Mouse (Mus musculus): ENCODE measurements around the gene Cnmd.

The Cnmd gene

DNA sequence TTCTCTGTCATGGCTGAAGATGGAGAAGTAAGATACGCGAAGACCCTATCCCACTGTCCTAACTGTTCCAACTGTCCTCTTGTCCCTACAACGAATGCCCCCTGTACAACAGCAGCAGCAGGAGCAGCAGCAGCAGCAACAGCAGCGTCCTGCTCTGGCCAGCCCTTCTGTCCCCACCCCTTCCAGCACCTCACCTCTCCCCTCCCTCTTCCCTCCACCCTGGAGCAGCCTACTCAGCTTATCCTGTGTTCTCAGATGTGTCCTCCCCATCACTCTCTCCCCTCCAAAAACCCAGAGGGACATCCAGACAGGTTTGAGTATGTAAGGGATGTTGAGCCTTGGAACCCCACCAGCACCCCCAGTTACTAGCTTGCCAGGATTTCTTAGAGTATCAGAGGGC is at the start of gene Cnmd:
Gene Cnmd, minus strand, starts transcription at position 170 of the 400 bp plus-strand sequence.
- DNase-seq (ENCODE audit: low read depth, low spot score) = no peak

DNA sequence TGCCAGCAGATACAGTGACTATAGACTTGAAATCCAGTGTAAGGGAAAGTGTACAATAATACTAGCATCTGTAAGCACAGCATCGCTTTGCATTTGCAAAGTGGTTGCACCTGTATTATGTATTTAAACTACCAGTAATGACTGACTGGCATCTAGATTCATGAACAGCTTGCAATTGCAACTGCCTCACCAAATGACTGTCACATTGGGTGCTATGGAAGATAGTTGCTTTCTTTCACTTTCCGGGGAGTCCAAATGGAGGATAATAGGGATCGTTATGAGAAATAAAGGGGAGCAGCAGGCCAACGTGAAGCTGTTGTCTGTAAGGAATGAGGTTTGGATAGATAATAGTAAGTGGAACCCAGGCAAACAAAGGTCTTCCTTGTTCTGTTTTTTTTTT is 49.3 kb upstream of the Cnmd start:
- no peak for DNase-seq (ENCODE audit: low read depth, low spot score)

DNA sequence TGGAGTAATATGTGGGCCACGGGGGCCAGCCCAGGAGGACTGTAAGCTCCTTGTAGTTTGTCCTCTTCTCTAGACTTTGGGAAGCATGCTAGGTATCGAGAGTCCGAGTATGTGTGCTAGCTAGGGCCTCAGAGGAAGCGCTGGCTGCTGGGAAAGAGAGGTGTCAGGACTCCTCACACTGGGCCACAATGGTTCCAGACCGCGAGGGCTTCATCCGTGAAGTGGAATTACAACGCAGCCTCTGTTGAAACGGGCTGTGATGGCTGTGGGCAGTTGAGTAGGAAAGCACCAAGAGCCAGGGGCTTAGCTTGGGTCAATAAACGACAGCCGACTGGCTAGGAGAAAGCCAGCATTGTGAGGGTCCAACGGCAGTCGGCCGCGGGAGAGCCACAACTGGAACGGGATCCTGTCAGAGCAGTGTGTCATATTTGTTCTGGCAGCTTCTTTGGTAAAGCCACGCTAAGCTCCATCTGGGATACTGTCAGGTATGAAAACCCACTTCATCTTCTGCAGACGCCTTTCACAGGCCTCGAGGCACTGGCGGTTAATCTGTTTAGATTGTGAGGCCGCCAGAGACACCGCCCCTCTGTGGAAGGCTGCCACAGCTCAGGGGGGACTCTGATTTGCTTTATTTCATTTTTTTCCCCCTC is 41.7 kb upstream of the Cnmd start:
- DNase-seq (ENCODE audit: low read depth, low spot score) = no peak

DNA sequence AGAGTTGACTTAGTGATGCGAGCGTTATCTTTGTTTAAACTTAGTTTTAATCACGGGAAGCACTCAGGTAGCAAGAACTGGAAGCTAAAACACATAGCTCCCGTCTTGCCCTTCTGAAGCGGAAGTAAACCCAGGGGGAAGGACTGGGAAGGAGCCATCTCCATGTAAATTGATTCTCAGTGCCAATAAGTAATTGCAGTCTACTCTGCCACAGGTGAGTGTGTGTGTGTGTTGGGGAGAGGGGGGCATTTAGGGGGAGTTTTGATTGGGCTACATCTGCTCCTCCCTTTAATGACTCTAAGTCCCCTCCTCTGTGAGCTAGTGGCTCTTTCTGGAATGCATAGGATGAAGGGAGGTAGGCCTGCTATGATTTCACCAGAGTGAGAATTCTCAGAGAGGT is 39.6 kb upstream of the Cnmd start:
- no peak for DNase-seq (ENCODE audit: low read depth, low spot score)

DNA sequence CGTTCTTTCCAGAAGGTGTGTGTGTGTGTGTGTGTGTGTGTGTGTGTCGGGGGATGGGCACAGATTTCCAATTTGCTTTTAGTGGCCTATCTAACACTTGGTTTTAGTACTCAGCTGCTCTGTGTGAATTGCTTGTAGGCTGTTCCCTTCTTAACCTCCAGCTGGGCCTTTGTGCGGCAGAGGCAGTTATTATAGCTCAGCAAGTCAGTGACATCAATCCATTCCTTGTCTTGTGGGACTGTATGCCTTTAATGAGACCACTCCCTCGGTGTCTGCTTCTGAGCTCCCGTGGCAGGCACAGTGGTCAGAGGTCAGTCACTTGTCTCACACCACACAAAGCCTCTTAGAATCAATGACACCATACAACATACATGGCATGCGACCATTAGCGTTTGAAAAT is 39.1 kb upstream of the Cnmd start:
- DNase-seq (ENCODE audit: low read depth, low spot score) = no peak

DNA sequence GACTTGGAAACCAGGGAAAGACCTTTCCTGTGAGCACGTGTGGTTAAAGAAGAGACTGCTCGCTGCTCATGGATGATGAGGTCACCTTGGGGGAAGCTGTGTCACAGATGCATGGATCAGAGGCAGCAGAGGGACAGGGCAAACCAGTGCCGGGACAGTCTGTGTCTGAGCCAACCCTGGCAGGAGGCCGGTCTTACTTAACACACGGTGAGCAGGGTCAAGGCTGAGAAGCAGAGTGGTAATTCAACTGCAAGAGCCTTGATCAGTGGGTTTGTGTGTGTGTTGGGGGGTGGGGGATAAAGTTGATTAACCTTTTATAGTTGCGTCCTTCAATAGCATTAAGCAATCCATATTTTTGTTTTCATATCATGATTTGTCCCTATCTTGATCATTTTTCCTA is 37.4 kb upstream of the Cnmd start:
- no peak for DNase-seq (ENCODE audit: low read depth, low spot score)

DNA sequence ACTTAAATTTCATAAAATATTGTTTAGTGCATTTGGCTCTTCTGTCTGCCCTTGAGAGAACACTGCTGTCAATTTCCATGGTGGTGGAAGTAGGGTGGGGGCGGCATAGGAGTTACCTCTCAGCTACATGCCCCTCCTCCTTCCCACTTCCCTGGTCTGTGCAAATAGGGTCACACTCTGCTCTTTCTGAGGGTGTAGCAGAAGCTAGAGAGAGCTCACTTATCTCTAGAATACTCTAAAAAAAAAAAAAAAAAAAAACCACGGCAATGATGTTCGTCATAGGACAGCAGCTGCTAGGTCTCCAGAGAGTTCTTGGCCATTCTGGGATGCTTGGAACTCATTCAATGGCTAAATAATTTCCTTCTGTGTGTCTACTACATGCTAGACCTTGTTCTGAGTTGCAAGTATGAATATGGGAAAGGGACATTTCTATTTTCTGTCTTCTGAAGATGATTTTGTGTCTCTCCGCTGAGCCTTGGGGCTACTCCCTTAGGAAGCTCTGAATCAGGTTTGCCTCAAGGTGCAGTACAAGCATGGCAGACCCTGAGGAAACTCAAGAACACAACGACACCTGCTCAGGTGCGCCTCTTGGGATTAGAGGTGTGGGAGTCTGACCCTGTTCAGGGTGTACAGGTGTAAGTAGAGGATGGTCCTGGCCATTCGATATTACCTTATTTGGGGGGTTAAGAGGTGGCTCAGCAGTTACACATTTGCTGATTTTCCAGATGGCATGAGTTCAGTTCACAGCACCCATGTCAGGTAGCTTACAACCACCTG is 28.3 kb upstream of the Cnmd start:
- DNase-seq (ENCODE audit: low read depth, low spot score) = no peak

DNA sequence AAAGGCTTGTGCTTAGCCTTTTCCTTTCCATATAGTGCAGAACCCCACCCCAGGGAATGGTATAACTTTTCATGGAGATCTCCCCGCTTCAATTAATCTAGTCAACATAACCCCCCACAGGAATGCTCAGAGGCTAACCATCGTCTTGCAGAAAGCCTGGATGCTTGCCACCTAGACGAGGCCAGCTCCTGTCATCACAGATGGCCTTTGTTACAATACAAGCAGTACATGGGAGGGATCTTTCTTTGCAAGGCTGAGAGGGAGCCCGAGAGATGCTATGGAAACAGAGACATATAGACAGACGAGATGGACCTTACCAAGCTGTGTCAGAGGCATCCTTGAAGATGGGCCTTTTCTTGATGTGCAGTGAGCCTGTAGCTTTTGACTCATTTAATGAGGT is 18.7 kb upstream of the Cnmd start:
- DNase-seq (ENCODE audit: low read depth, low spot score) = no peak

DNA sequence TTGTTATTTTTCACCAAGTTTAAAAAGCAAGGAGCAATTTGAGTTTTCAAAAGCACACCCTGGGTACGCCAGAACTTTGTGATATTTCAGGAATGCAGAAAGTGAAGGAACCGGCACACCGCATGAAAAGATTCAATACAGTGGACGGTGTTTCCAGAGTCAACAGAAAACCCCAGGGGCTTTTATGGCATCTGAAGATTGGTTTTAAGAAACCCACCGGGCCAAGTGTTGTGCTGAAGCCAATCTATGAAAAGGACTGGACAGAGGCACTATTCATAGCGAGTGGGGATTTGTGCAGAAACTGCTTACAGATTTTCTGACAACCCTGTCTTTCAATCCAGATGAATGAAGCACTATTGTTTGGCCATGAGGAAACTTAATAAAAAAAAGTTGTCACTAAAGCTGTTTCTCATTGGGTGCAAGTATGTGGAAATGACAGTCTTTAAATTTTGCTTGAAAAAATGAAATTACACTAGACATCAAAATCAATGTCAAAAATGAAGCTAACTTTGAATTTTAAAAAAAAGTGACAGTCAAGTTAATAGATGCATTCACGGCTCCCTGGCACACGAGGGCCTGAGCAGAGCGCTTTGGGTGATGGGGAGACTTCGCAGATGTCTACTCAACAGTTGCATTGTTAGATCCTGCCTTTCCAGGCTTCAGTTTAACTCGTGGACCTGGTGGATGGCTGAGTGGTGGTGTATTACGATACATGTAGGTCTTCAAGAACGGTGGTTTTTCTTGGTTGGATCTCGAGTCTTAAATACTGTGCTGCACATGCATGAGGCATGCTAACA is 16.1 kb upstream of the Cnmd start:
- no peak for DNase-seq (ENCODE audit: low read depth, low spot score)

DNA sequence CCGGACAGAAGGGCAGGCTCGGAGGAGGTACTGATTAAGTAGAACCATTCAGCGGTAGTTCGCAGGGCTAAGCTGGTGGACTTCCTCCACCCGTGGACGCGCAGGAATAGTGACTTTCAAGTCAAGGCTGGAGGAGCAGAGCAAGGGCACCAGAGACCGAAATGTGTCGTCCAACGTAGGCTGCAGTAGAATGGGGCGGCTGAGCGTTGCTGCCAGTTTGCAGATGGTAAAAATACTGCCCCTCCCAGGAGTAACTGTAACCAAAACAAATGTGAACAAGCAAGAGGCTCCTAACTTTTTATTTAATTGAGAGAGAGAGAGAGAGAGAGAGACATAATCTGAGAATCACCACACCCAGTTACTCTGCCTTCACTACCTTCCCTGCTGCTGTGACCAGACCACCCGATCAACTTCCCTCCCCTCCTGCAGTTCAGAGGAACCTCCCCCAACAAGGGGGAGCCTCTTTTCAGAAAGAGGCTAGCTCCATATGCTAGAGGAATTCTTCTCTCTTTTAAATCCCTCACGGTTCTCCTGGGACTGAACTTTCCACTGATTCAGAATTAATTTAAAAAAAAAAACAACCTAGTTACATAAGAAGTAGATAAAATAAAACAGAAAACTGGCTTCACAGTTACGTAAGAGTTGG is 15.3 kb upstream of the Cnmd start:
- DNase-seq (ENCODE audit: low read depth, low spot score) = no peak

DNA sequence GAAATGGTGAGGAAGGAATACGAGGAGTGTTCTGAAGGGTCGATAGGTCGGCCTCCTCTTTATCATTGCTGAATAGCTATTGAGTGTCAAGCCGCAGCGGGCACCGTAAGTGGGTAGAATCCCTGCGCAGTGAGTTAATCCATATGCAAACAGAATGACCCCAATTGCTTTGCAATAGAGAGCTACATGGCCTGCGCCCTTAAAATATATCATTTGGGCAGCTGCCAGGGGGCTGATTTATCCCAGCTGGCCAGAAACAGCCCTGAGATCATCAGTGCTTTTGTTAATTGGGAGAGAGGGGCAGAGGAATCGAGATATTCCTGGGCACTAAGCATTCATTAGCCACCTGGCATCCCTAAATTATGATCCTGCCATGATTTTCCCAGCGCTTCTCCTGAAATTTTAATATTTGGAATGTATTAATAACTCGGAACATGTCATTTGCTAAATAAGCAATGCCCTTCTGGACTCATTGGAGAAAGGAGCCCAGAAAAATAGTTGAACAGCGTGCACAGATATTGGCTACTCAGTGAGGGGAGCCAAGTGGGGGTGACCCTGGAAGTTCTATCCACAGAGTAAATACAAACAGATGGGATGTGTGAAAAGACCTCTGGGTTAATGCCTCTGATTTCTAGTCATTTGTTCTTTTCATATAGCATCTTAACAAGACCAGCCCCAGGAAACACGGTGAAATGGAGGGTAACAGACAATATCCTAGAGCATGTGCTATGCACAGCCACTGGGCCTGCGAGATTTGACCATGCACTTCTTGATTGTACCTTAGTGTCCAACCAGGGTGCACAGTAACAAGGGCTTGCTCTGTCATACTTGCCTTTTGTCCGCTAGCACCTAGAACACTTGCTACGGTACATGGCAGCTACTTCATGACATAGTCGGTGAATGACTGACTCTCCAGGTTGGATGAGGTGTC is 11.4 kb upstream of the Cnmd start:
- DNase-seq (ENCODE audit: low read depth, low spot score) = no peak

DNA sequence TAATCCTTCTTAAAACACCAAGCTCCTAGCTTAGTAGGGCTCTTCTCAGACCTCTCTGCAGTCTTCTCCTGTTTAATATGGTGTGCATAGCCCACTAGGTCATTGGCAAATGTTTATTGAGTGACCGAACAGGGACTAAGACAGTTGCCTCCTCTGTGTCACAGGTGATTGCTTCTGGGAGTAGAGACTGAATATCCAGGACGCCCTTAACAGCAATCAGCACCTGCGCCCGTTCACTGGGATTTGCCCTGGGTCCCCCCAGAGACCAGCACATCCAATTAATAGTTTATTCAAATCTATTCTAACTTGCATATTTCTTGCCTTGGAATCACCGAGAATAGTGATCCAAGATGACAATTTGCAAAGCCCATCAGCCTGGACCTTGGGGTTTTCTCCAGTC is 10.6 kb upstream of the Cnmd start:
- DNase-seq (ENCODE audit: low read depth, low spot score) = no peak

DNA sequence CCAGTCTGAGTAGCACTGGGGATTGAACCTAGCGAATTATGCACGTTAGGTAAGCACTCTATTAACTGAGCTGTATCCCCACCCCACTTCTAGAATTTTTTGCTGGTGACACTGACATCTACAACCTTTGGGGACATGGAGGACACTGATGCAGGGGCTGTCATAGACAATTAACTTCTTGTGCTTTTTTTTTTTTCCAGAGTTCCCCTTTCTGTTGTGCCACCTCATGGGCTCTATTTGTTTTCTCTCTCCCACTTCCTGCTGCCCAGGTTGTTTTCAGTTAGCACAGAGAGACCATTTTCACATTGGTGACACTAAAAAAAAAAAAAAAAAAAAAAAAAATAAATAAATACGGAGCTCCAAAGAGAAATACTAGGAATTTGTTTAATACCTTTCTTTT is 9.0 kb upstream of the Cnmd start:
- DNase-seq (ENCODE audit: low read depth, low spot score) = no peak

DNA sequence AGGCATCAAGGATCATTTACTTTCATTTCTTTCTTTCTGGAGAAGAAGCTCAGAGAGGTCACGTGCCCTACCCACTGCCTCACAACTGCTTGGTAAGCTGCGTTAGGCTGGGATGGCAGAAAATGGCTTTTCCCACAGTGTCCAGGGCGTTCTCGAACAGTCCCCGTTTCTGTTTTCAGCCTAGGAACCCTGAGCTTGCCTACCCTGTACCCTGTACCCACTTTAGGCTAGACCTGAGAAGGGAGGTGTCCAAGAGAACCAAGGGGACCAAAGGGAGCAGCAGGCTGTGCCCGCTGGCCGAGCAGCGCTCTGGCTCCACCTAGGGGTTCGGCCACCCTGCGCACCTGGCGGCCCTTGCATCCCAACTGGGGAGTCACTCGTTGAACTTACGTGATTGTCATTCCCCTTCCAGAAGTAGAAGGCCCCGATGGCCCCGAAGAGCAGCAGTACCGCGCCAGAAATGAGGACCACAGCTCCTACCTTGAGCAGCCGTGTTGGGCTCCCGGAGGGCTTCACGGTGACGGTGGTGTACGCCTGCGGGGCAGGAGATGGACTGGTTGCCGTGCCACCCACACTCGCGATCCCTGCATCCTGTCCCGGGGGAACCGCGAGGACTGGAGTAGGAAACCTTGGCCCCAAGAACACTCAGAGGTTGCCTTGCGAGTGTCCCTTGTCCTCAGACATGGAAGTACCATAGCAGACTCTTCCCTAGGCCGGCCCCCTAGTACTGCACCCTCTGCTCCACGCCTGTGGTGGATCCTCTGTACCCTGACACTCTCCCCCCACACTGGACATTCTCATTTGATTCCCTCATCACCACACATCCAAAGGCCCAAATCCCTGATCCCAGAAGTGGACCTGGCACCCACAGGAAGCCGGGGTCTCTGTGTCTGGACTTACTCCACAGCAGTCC is 709 bp downstream of the Cnmd start:
- DNase-seq (ENCODE audit: low read depth, low spot score) = peak; percentile 43

DNA sequence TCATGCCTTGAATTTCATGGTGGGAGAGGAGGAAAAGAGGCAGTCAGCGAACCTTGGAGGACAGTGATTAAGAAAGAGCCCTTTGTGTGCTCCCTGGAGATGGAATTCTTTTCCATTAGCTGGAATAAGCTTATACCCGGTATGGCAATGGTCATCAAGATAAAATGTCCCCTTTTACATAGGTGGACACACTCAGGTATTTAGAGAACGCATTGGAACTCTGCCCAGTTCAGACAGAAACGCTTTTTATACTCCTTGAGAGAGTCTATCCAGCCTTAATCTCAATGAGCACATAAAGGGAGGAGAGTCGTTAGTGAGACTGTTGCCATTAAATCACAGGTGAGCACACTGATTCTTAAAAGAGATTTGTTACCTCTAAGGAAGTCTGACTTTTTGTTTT is 1.5 kb downstream of the Cnmd start:
- no peak for DNase-seq (ENCODE audit: low read depth, low spot score)

DNA sequence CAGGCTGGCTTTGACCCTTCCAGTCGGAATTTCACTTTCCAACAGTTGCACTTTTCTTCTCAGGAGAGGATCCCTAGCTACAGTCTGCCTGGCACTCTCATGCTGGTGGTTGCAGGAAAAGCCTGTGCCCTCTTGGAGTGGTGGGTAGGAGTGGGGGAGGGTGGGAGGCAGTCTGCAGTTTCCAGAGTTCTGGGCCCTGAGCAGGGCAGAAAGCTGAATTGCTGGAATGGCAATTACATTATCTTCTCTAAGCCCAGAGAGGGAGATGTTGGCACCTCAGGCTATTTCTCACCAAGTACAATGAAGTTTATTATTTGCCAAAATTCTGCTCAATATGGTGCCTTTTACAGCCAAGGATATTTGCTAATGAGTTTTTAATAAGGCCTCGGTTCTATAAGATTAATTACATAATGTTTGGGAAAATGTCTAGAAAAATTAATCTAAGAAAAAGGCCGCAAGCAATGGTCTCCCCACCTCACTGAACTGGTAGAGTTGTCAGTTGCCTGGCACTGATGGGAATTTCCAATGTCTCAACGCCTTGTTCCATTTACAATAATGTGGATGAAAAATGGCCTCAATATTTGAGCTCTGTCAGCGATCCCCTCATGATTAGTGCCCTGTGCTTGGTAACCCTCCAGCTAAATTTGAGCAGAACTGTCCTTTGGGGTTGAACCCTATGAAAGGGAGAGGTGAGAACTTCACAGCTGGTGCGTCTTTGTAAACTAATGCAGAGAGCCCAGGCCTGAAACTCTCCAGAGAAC is 3.0 kb downstream of the Cnmd start:
- DNase-seq (ENCODE audit: low read depth, low spot score) = no peak

DNA sequence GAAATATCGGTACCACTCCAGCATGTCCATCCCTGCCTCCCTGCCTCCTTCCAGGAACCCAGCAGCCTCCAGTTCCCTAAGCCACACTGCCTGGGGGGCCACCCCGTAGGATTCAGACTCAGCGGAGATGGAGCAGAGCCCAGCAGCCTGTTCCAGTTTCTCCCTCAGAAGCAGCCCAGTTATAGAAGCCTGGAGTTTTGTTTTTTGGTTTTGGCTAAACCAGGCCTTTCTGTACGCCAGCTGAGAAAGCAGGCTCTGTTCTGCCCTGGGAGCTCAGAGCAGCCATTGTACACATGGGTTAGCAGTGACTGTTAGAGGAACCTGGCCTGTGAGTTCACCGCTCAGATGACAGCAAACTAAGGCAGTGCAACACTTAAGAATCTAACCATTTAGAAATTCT is 3.7 kb downstream of the Cnmd start:
- DNase-seq (ENCODE audit: low read depth, low spot score) = no peak

DNA sequence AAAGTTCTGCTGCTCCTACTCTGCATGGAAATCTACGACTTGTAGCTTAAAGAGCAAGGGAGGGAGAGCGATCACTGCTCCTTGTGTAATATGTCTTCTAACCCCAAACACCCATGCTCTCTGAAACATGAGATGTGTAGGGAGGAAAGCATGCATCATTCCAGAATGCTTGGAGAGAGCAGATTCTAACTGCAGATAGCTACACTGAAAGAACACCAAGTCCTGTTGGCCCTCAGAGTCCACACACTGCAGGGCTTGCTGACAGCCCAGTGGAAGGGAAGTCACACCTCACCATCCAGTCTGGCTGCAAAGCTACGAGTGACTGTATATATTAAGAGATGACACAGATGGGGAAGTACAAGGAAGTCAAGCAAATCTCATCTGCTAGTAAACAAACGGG is 9.3 kb downstream of the Cnmd start:
- DNase-seq (ENCODE audit: low read depth, low spot score) = no peak

DNA sequence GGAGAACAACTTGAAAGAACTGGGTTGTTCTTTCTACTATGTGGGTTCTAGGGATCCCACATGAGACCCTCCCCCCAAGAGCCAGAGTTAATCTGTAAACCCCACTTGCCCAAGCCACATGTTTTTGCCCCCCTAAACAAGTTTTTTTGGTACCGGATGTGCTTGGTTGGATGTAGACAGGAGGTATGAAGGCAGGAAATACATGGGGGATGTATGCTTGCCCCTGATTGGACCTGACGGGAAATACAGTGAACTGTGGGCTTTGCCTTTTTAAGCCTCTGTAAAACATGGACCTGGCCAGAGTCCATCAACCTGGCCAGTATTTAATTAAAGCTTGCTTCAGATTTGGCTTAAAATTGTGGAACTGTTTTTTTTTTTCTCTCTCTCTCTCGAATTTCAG is 12.3 kb downstream of the Cnmd start:
- no peak for DNase-seq (ENCODE audit: low read depth, low spot score)
